Mouse (Mus musculus): ENCODE measurements around the gene Gm5150.
A peak's percentile ranks its signal among the peaks of the same experiment; 100 is the strongest.
"Not testable (repeated sequence)": the region's sequence is repeated elsewhere in the genome, so short reads cannot be mapped to it uniquely, and the experiment has no call there.

Gene Gm5150

DNA sequence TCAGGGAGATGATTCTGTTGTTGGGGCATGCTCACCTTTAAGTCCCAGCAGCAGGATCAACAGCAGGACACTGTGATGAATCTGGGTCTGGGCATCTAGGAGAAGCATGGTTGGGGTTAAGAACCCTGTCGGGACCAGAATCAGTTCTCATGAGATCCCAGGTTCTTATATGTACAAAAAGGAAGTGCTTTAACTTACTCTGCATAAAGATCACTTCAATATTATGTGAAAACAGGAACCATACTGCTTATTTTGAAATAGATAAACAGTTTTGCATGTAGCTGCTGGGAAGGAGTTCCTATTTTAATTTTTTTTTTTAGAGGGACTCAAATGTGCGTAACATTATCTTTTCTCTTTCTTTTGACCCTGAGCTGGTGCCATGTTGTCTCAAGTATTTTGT, at the start of gene Gm5150:
TSS of gene Gm5150 (minus strand) at position 223 of the 400 bp plus-strand sequence.
- no peak for DNase-seq

DNA sequence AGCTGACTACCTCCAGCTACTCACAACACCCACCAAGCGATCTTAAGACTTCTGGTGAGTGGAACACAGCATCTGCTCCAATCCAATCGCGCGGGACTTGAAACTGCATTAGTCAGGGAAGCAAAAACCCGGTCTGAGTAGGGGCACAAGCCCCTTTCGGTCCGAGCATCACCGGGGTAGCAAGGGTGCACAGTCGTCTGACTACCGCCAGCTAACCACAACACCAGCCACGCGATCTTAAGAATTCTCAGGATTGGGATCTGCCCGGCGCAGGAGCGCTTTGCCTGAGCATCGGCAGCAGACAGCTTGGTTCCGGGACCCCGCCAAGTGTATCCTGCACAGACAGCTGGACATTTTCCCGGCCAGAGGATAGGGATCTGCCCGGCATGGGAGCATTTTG, 45.5 kb upstream of the Gm5150 start:
- not testable (repeated sequence) for DNase-seq

DNA sequence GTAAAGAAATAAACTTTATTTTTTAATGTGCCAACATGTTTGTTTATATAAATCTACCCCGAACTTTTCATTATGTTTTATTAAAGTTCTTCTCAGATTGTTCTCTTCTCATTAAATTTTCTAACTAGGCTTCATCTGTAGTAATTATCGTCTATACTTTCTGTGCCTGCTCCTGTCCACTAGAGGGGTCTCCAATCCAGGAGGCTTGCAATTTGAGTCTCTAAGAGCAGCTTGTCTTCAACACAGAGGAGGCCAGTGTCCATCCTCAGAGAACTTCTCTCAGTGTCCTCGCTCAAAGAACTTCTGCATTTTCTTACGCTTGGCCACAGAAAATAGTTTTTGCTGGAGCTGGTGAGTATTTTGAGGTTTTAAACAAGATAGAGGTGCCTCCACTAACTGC, 41.1 kb upstream of the Gm5150 start:
- no peak for DNase-seq

DNA sequence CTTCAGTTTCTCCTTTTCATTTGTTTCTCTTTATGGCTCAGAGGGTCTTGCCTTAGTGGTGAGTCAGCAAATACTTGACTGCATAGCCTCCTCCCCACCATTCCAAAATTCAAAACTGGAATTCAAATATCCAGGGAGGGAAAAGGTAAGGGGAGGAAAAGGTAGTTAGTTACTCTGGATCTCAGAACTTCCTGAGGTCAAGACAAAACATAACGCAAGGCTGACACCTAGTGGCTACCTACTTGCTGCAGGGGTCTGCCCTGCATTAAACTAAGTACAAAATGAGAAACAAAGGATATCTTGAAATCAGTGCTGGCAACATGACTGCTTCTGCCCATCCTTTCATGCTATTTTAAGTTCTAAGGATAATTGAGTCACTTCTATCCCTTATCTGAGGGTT, 37.1 kb upstream of the Gm5150 start:
- no peak for DNase-seq

DNA sequence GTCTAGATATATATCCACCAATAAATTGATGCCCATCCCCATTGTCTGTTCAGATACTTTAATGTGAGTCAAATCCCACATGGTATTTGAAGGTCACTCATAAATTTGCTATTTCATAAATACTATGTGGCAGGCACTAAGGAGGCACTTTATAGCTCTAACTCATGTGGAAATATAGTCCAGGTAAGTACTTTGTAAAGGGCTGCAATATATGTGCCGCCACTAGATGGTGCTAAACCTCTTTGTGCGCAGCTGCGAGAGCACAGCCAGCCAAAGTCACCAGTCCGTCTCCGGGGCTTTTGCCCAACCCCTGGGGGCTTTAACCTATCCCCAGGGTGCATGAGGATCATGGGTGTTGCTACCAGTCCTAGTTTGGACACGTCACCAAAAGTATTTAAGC, 18.8 kb upstream of the Gm5150 start:
- DNase-seq, result peak; percentile 15

DNA sequence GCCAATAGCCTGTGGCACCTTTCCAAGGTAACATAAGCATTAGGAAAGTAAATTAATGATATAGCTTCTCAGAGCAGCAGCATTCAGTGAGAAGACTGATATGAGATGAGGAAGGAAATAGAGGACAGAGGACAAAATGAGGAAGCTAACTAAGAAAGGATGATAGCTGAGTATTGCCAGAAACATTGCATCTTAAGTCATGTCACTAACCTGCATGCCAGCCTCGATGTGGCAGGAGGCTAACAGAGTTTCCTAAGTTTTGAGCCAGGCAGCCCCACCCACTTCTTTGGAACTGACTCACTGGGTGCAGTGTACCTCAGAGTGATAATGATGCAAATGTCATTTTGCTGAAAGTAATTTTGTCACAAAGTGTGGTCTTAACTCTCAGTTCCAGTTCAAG, 16.0 kb upstream of the Gm5150 start:
- no peak for DNase-seq

DNA sequence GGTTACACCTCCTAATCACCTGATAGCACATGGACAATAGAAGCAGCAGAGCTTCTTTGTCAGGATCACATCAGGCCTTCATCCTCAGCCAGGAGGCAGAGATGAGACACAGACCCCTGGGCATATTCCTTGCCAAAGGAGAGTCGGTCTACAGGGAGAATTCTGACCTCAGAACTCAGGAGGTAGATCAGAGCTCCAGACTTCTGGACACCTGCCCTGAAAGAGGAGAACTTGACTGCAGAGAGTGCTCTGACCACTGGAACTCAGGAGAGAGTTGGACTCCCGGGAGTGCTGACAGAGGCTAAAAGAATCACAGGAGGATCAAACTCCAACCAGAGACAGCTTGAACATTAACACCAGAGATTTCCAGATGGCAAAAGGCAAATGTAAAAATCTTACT, 8.2 kb upstream of the Gm5150 start:
- not testable (repeated sequence) for DNase-seq

DNA sequence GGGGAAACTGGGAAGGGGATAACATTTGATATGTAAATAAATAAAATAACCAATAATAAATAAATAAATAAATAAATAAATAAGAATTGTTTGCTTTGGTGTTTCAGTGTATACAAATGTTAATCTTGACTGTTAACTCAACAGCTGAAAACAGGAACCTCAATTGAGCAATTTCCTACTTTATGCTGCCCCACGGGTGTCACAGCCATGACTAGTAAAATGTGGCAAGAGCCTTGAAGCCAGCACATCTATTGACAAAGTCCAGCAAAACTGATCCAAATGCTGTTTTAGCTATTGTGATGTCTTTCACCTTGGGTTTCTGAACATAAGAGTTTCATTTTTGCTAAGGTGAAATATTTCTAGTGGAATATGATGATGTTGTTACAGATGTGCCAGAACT, 1.6 kb upstream of the Gm5150 start:
- DNase-seq, result no peak

DNA sequence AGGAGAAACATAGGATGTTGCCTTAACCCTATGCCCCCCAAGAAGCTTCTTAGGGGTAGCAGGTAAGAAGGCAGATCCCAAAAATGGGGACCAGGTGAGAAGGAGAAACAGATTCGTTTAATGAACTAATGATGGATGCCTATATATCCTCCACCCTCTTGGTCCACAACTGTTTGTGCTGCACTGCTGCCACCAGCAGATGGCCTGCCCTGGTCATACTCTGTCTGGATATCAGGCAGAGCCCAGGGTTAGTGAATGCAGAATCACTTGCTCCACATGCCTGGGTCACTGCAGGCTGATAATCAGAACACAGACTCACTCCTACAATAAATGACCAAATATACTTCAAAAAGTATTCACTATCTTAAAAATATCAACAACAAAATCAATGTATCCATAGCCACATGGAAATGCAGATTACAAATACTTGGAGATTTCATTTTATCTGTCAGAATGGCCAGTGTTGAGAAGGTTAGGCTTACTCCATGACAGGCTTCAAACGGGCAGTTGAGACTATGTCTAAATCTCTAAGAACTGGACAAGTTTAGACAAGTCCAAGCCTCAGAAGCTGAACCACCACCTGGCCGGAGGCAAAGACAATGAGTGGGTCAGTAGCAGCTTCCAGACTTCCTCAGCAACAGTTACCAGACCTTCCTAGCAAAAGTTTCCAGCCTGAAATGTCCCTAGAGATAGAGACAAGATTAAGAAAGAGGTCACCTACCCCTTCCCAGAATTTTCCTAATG, 2.2 kb downstream of the Gm5150 start:
- no peak for DNase-seq

DNA sequence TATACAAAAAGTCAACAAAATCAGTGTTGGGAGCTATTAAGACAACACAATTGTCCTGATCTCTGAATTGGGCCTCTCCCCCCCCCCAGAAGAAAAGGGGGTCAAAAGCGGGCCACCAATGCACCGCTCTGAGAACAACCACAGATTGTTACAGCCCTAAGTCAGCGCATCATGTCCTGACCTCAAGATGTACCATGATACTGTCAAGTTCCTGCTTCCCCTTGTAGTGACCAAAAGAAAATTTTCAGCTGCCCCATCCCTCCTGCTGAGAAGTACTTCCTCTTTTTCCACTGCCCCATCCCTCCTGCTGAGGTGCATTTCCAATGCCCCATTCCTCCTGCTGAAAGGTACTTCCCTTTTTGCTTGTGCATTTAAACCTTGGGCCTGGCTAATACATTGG, 6.8 kb downstream of the Gm5150 start:
- DNase-seq, result not testable (repeated sequence)

DNA sequence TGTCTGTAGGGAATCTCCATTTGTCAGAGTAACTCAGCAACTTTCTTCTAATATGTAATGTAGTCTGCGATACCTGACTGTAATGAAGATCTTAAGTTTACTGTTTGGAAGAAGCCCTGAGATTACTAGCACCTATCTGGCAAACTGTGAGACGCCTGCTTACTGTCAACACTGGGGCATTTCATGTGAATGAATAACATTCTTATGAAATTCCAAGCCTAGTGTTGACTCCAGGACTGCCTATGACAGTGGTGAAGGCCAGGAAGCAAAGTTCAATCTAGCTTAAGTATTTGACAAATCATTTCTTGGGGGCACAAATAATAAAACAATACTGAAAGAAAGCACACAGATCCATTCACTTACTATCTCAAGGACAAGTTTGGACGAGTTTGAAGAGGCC, 24.0 kb downstream of the Gm5150 start:
- no peak for DNase-seq

DNA sequence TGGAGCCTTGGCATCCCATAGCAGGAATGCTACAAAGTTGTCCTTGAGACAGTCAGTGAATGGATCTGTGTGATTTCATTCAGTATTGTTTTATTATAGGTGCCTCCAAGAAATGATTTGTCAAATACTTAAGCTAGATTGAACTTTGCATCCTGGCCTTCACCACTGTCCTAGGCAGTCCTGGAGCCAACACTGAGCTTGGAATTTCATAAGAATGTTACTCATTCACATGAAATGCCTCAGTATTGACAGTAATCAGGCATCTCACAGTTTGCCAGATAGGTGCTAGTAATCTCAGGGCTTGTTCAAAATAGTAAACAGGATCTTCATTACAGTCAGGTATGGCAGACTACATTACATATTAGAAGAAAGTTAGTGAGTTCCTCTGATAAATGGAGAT, 49.3 kb downstream of the Gm5150 start:
- no peak for DNase-seq
